Mouse (Mus musculus) left cerebral cortex, postnatal 25 days (tissue): ENCODE measurements around the gene Zim1. TPM values are rescaled to one million over a fixed set of nuclear protein-coding genes. Genes with fewer than 3 reads are reported as not detected.

Experiments
- DNase-seq, 2 experiments: peaks; one replicate each; pipeline ENCODE4 v3.0.0; 2022; ENCODE audit warnings: low spot score in 2 of 2, mixed read lengths in 1 of 2
- intact Hi-C: fragments of 180-260 bp; cut with DNase I; formaldehyde crosslinking; loops from one replicate; pipeline ENCODE4 v1.15.1; 2025
- total RNA-seq, 2 experiments: library from RNA; stranded (reverse); gene quantifications; 2 replicates each; pipeline ENCODE4 v1.2.3; 2021

Zim1 gene
- 1 to 10 TPM; 5.1 to 5.4 TPM for total RNA-seq

- DNase-seq, result peak; percentile 91 to 95
- intact Hi-C loops, result loop anchor here (10.0 kb wide), 1 partner anchor 332 kb away; the partner anchor contains the start of gene Zfp78
Observed at GRCm38 (mm10) chr7:6696241-6697045, at the start of gene Zim1. Gene Zim1, minus strand, starts transcription at chr7:6696450.

- intact Hi-C loops, result no loop called here
- DNase-seq, result no peak
Observed at GRCm38 (mm10) chr7:6744281-6744904, 48.1 kb upstream of the Zim1 start.

- intact Hi-C loops, result no loop called here
- DNase-seq, result no peak
Observed at GRCm38 (mm10) chr7:6736060-6736459, 39.8 kb upstream of the Zim1 start.

GRCm38 (mm10) chr7:6731930-6732329, 35.7 kb upstream of the Zim1 start:
- intact Hi-C loops, result no loop called here
- DNase-seq, result no peak

GRCm38 (mm10) chr7:6731373-6731772, 35.1 kb upstream of the Zim1 start:
- intact Hi-C loops, result no loop called here
- DNase-seq, result no peak

- peak; percentile 16 to 23 for DNase-seq
- intact Hi-C loops, result loop anchor here (1.0 kb wide), 1 partner anchor 46 kb away; no protein-coding TSS in a partner anchor
Observed at GRCm38 (mm10) chr7:6730801-6731200, 34.6 kb upstream of the Zim1 start.

GRCm38 (mm10) chr7:6730241-6730640, 34.0 kb upstream of the Zim1 start, which contains the start of the genes Peg3 and Usp29:
Gene Peg3, minus strand, starts transcription at chr7:6730431.
Gene Usp29, plus strand, starts transcription at chr7:6730578.
- DNase-seq, result peak; percentile 79 to 96
- intact Hi-C loops, result loop anchor here (1.0 kb wide), 1 partner anchor 46 kb away; no protein-coding TSS in a partner anchor

- intact Hi-C loops, result loop anchor here (2.0 kb wide), 1 partner anchor 190 kb away; no protein-coding TSS in a partner anchor
- DNase-seq, result peak; percentile 89 to 97
Observed at GRCm38 (mm10) chr7:6729061-6729817, 33.0 kb upstream of the Zim1 start.

- DNase-seq, result peak; percentile 89 to 98
- intact Hi-C loops, result loop anchor here (2.0 kb wide), 1 partner anchor 190 kb away; no protein-coding TSS in a partner anchor
Observed at GRCm38 (mm10) chr7:6728263-6728931, 32.1 kb upstream of the Zim1 start.

- intact Hi-C loops, result loop anchor here (1.0 to 2.0 kb wide), 2 partner anchors 191 to 293 kb away; no protein-coding TSS in a partner anchor
- DNase-seq, result peak; percentile 85 to 96
Observed at GRCm38 (mm10) chr7:6727351-6728121, 31.3 kb upstream of the Zim1 start.

- no peak for DNase-seq
- intact Hi-C loops, result no loop called here
Observed at GRCm38 (mm10) chr7:6709396-6709795, 13.1 kb upstream of the Zim1 start.

GRCm38 (mm10) chr7:6708451-6709180, 12.4 kb upstream of the Zim1 start:
- DNase-seq, result no peak
- intact Hi-C loops, result no loop called here

GRCm38 (mm10) chr7:6707416-6708015, 11.3 kb upstream of the Zim1 start:
- intact Hi-C loops, result no loop called here
- DNase-seq, result no peak

GRCm38 (mm10) chr7:6699230-6699629, 3.0 kb upstream of the Zim1 start:
- no peak for DNase-seq
- intact Hi-C loops, result loop anchor here (10.0 kb wide), 1 partner anchor 334 kb away; the partner anchor contains the start of gene Zfp78

GRCm38 (mm10) chr7:6685511-6685910, 10.7 kb downstream of the Zim1 start:
- DNase-seq, result no peak
- intact Hi-C loops, result no loop called here

GRCm38 (mm10) chr7:6666726-6667125, 29.5 kb downstream of the Zim1 start:
- intact Hi-C loops, result no loop called here
- no peak for DNase-seq

- no peak for DNase-seq
- intact Hi-C loops, result loop anchor here (5.0 kb wide), 1 partner anchor 254 kb away; no protein-coding TSS in a partner anchor
Observed at GRCm38 (mm10) chr7:6663430-6663829, 32.8 kb downstream of the Zim1 start.
